In genomic region chr13:105054941-105055309, GRCm38 (mm10) we compare ENCODE assay signal across 9 mouse cellular contexts. TPM values are rescaled to one million over a fixed set of nuclear protein-coding genes. Genes with fewer than 3 reads are reported as not detected.
DNase-seq lines count a peak whose midpoint lies in the region; ATAC-seq and TF ChIP-seq lines count a peak whose summit lies in the region.
"Had no signal": no experiment of that assay in that cellular context is flagged by ENCODE, and none has a peak within 500 bp of the region (broad histone marks: within the 10 kb centered on the region; RNA-seq: fewer than 3 reads in every experiment).

No protein-coding gene starts in this region.

- no peaks in the 10 kb centered on the region for H3K9me3 ChIP-seq in heart, embryonic 12.5 days (replicated peaks)
- no peaks in the 10 kb centered on the region for H3K9me3 ChIP-seq in ES-E14 (ENCODE audit: control insufficient read depth, insufficient read depth, low read depth, low read length)
- no peaks in the 10 kb centered on the region for H3K9me3 ChIP-seq in hindbrain, embryonic 12.5 days (replicated peaks)
- H3K9me3 ChIP-seq in midbrain, embryonic 11.5 days (ENCODE audit: control insufficient read depth, low read length): no peaks in the 10 kb centered on the region

- ATAC-seq in heart, embryonic 12.5 days (ENCODE audit: insufficient number of reproducible peaks, low FRiP score): 0 out of 2 replicates have a peak, but pooled peaks have one; percentile 34
- ATAC-seq in hindbrain, embryonic 12.5 days (ENCODE audit: low FRiP score): peak; percentile 49
- ATAC-seq in midbrain, embryonic 11.5 days (ENCODE audit: low FRiP score): peak; percentile 51

- H3K9ac ChIP-seq in heart, embryonic 12.5 days: peak overlapping the region; percentile 81; the same call in 1 of the 2 replicates
- no peak overlapping the region for H3K9ac ChIP-seq in ES-E14 (ENCODE audit: insufficient read depth, low read depth, low read length, poor library complexity, severe bottlenecking)
- peak overlapping the region; percentile 69; the same call in 1 of the 2 replicates for H3K9ac ChIP-seq in hindbrain, embryonic 12.5 days
- peak overlapping the region; percentile 20; the same call in 1 of the 2 replicates for H3K9ac ChIP-seq in midbrain, embryonic 11.5 days (ENCODE audit: low read length)

- H3K4me1 ChIP-seq in heart, embryonic 12.5 days (replicated peaks): peaks cover 12% of the 10 kb centered on the region
- H3K4me1 ChIP-seq in ES-E14 (ENCODE audit: control insufficient read depth in 2 of 2, insufficient read depth in 2 of 2, low read length in 2 of 2, poor library complexity in 1 of 2): no peaks in the 10 kb centered on the region
- H3K4me1 ChIP-seq in hindbrain, embryonic 12.5 days: peaks cover 14% of the 10 kb centered on the region
- H3K4me1 ChIP-seq in midbrain, embryonic 11.5 days (ENCODE audit: control insufficient read depth, insufficient read depth, low read length): peaks cover 3% of the 10 kb centered on the region; the same call in 1 of the 2 replicates

- no peak for DNase-seq in heart, adult 9 months (ENCODE audit: low spot score in 2 of 2)
- DNase-seq in ES-E14 (ENCODE audit: low read depth, low spot score): no peak
- DNase-seq in midbrain, embryonic 11.5 days (ENCODE audit: low spot score, missing footprints): no peak
- DNase-seq in left cerebral cortex, postnatal 4 days: no peak
- DNase-seq in gastrocnemius, adult 8-10 months (ENCODE audit: low spot score in 2 of 2): no peak
- DNase-seq in testis, postnatal 14 days (ENCODE audit: low spot score): no peak

- WGBS in heart, embryonic 12.5 days: 2% methylated on average over 8 of the region's 8 CpGs
- under 1% methylated on average over 8 of the region's 8 CpGs for WGBS in hindbrain, embryonic 12.5 days
- WGBS in midbrain, embryonic 11.5 days: 1% methylated on average over 8 of the region's 8 CpGs

- in situ Hi-C loops in ES-E14 (cut with MboI; ENCODE audit: low sequenced_read_pairs in 2 of 2, unreplicated experiment in 2 of 2): no loop called here

- intact Hi-C loops in left cerebral cortex, postnatal 4 days (cut with DNase I): loop anchor here (5.0 to 10.0 kb wide), 4 partner anchors 68 to 320 kb away; no protein-coding TSS in a partner anchor

- H3K4me3 ChIP-seq in heart, embryonic 12.5 days: peak overlapping the region; percentile 75
- H3K4me3 ChIP-seq in ES-E14 (ENCODE audit: insufficient read depth in 1 of 2, low read depth in 1 of 2, low read length in 2 of 2, poor library complexity in 1 of 2, severe bottlenecking in 1 of 2): peak overlapping the region; percentile 63 to 76; a peak in 3 of 4 replicates
- H3K4me3 ChIP-seq in hindbrain, embryonic 12.5 days: peak overlapping the region; percentile 56
- H3K4me3 ChIP-seq in midbrain, embryonic 11.5 days (ENCODE audit: low read depth, low read length): peak overlapping the region; percentile 62

- no peaks in the 10 kb centered on the region for H3K27me3 ChIP-seq in heart, embryonic 12.5 days (replicated peaks)
- peaks cover 11% of the 10 kb centered on the region for H3K27me3 ChIP-seq in hindbrain, embryonic 12.5 days
- H3K27me3 ChIP-seq in midbrain, embryonic 11.5 days (ENCODE audit: control insufficient read depth, insufficient read depth, low read length): peaks cover 5% of the 10 kb centered on the region; the same call in 1 of the 2 replicates

- H3K27ac ChIP-seq in heart, embryonic 12.5 days (ENCODE audit: poor library complexity, severe bottlenecking): peak overlapping the region; percentile 81
- H3K27ac ChIP-seq in ES-E14 (ENCODE audit: insufficient read depth, low read depth, low read length, poor library complexity, severe bottlenecking): no peak overlapping the region
- no peak overlapping the region for H3K27ac ChIP-seq in hindbrain, embryonic 12.5 days
- H3K27ac ChIP-seq in midbrain, embryonic 11.5 days (ENCODE audit: low read depth, low read length): no peak overlapping the region

- peak overlapping the region; percentile 86 for H3K4me2 ChIP-seq in heart, embryonic 12.5 days
- H3K4me2 ChIP-seq in hindbrain, embryonic 12.5 days (replicated peaks): peak overlapping the region; percentile 82
- H3K4me2 ChIP-seq in midbrain, embryonic 11.5 days: peak overlapping the region; percentile 88

- H3K36me3 ChIP-seq in heart, embryonic 12.5 days: no peaks in the 10 kb centered on the region
- H3K36me3 ChIP-seq in ES-E14 (ENCODE audit: control insufficient read depth, insufficient read depth, low read length, poor library complexity, severe bottlenecking): no peaks in the 10 kb centered on the region
- H3K36me3 ChIP-seq in hindbrain, embryonic 12.5 days: no peaks in the 10 kb centered on the region
- H3K36me3 ChIP-seq in midbrain, embryonic 11.5 days (ENCODE audit: control insufficient read depth, insufficient read depth, low read length): no peaks in the 10 kb centered on the region

TF ChIP-seq in ES-E14, 5 proteins besides CTCF, POLR2A, EP300 and RAD21:
- TF ChIP-seq ZNF384 (IDR thresholded peaks at IDR 0.05; ENCODE audit: low read depth, low read length): no peak
- no peak for TF ChIP-seq ZC3H11A (IDR thresholded peaks at IDR 0.05; ENCODE audit: borderline replicate concordance, low read depth, low read length)

RNA-seq across cellular contexts. Expression of gene Rgs7bp, which starts 0.2 kb away (rescaled TPM):
- 3.5 and 3.6 TPM in 2 replicates for polyA plus RNA-seq in heart, embryonic 12.5 days (2016; fragmentation: Nextera tagmentation; extraction: Ambion mirVana)
- 0.05 and 0.09 TPM in 2 replicates for total RNA-seq in ES-E14 (2012; rRNA removed)
- 2.5 and 3.0 TPM in 2 replicates for polyA plus RNA-seq in hindbrain, embryonic 12.5 days (2016; fragmentation: Nextera tagmentation; extraction: Ambion mirVana)
- polyA plus RNA-seq in midbrain, embryonic 11.5 days (2014; fragmentation: Nextera tagmentation; extraction: Ambion mirVana): 0.82 and 1.0 TPM in 2 replicates
- total RNA-seq in left cerebral cortex, postnatal 4 days (2021): 10 to 100 TPM; 32.5 to 34.2 TPM
- total RNA-seq in gastrocnemius, adult 8-10 months (2022): under 1 TPM; 0.61 to 0.80 (median 0.68) TPM
- total RNA-seq: MEL had no signal

RNA-seq across cellular contexts. Expression of gene 4933425L06Rik, which starts 27.0 kb away (rescaled TPM):
- polyA plus RNA-seq in heart, embryonic 12.5 days (2016; fragmentation: Nextera tagmentation; extraction: Ambion mirVana): not detected in 2 replicates
- not detected in 2 replicates for total RNA-seq in ES-E14 (2012; rRNA removed)
- not detected in 2 replicates for polyA plus RNA-seq in hindbrain, embryonic 12.5 days (2016; fragmentation: Nextera tagmentation; extraction: Ambion mirVana)
- polyA plus RNA-seq in midbrain, embryonic 11.5 days (2014; fragmentation: Nextera tagmentation; extraction: Ambion mirVana): not detected in 2 replicates
- total RNA-seq in left cerebral cortex, postnatal 4 days (2021): not detected
- total RNA-seq in gastrocnemius, adult 8-10 months (2022): not detected
- total RNA-seq: MEL had no signal

Comparison
In these comparisons a context has a peak if more than half of its experiments do, and no peak if none do; other contexts are left out.
1. RNA of gene Rgs7bp, which starts 0.2 kb away (total RNA-seq): 32.5 to 34.2 TPM in left cerebral cortex, postnatal 4 days; 0.61 to 0.80 TPM in gastrocnemius, adult 8-10 months and 0.05 to 0.09 TPM in ES-E14; every median in the first group is over 10 times any median in the second.
2. Peak in every context shown above with its lines, with median percentiles within 50 percentile points of each other: ATAC-seq, H3K4me2 ChIP-seq and H3K4me3 ChIP-seq.